Mouse (Mus musculus) hindbrain, embryonic 12.5 days (tissue): ENCODE measurements around the gene Map4k5. TPM values are rescaled to one million over a fixed set of nuclear protein-coding genes. Genes with fewer than 3 reads are reported as not detected.
A peak's percentile ranks its signal among the peaks of the same experiment; 100 is the strongest.

ENCODE experiments used
- ATAC-seq: fragments of 200-750 bp; cut with Nextera tagmentation; 2 replicates; pipeline ENCODE4 v1.8.0; 2017; ENCODE audit warnings: moderate TSS enrichment; ENCODE audit not compliant: low FRiP score
- H3K27ac ChIP-seq: fragments of 300-500 bp; sonication (generic); 2 replicates; pipeline ENCODE4 v1.5.1; 2016; ENCODE audit warnings: mild to moderate bottlenecking
- H3K27me3 ChIP-seq: fragments of 300-500 bp; sonication (generic); 2 replicates; pipeline ENCODE4 v1.6.1; 2016; ENCODE audit warnings: mild to moderate bottlenecking
- H3K36me3 ChIP-seq: fragments of 300-500 bp; sonication (generic); 2 replicates; pipeline ENCODE4 v1.6.1; 2016; ENCODE audit warnings: mild to moderate bottlenecking
- H3K4me1 ChIP-seq: fragments of 300-500 bp; sonication (generic); 2 replicates; pipeline ENCODE4 v1.6.1; 2016
- H3K4me2 ChIP-seq: fragments of 300-500 bp; sonication (generic); replicated peaks from 2 replicates; pipeline ENCODE4 v1.6.1; 2016; ENCODE audit warnings: mild to moderate bottlenecking
- H3K4me3 ChIP-seq: fragments of 300-500 bp; sonication (generic); 2 replicates; pipeline ENCODE4 v1.5.1; 2016; ENCODE audit warnings: mild to moderate bottlenecking
- H3K9ac ChIP-seq: fragments of 300-500 bp; sonication (generic); 2 replicates; pipeline ENCODE4 v1.6.1; 2016; ENCODE audit warnings: mild to moderate bottlenecking, moderate library complexity
- H3K9me3 ChIP-seq: fragments of 300-500 bp; sonication (generic); replicated peaks from 2 replicates; pipeline ENCODE4 v1.6.1; 2016; ENCODE audit warnings: mild to moderate bottlenecking
- WGBS: fragments of 180-500 bp; shearing (Covaris S2); methylation state at CpG from one replicate; pipeline ENCODE4 v1.1.7; 2016; 5-methylcytosine and 5-hydroxymethylcytosine counted together
- polyA plus RNA-seq: library from polyadenylated mRNA; unstranded; fragments of >200 nt; fragmentation: Nextera tagmentation; extraction: Ambion mirVana; gene quantifications from 2 replicates; pipeline ENCODE4 v1.2.1, GENCODE M21; 2016

Map4k5 gene
- polyA plus RNA-seq, 1 experiment from 2014 or later, result 42.9 TPM

DNA sequence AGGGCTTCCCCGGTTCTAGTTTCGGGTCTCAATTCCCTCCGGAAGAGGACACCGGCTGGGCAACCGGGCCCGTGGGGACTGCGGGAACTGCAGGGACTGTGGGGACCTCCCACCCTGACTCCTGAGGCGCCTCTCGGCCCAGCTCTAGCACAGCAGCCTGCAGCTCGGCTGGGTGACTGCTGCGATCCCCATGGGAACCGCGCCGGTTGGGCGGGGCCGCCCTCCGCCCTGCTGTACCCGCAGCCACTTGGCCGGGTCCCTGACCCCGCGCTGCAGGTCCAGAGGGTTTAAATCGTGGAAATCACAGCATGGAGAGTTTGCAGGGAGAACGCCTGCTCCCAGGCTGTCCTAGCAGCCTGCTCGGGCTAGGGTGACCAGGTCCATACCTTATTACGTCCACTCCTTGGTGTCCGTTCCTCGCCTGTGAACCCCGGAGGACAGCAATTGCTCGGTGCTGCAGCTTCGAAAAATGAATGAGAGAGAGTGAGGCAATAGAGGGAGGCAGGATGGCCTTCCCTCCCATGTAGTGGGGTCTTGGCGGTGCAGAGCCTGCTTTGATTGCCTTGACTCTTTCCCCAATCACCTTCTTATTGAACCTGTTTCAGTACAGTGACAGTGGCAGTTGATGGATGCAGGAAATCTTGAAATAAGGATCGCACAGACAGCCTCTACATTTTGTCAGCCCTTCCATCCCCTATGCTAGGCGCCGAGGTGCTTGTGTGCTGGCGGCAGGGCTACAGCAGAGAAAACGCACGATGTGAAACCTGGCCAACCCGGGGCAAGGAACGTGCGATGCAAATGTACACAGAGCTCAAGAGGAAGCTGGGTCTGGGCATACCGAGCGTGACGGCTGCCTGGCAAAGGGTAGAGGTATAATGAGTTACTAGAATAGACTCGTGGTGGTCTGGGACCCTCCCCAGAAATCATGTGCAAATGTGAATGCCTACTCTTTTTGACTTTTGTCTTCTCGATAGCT lies 102.2 kb downstream of the Map4k5 start, which contains the start of gene Cdkl1:
TSS of gene Cdkl1 (minus strand) at position 738 of the 976 bp plus-strand sequence.
- Histone ChIP-seq H3K4me1 (peaks cover 13% of the 10 kb centered on the region), H3K27ac (no peak within 1 kb of the TSS), H3K36me3 (no peaks in the 10 kb centered on the region), H3K9ac (peak within 1 kb of the TSS; percentile 62), H3K4me2 (peak within 1 kb of the TSS; percentile 98), H3K27me3 (peaks cover 10% of the 10 kb centered on the region; the same call in 1 of the 2 replicates), H3K9me3 (no peaks in the 10 kb centered on the region), H3K4me3 (peak within 1 kb of the TSS; percentile 53)
- WGBS, result 1% methylated on average over 45 of the region's 45 CpGs
- ATAC-seq, result peak; percentile 84

- H3K36me3 ChIP-seq, result no peaks in the 10 kb centered on the region
- H3K9ac ChIP-seq, result peak overlapping the region; percentile 62
- 32% methylated on average over 27 of the region's 27 CpGs for WGBS
- peak; percentile 38 for ATAC-seq
- peak overlapping the region; percentile 98 for H3K4me2 ChIP-seq
- peak overlapping the region; percentile 53 for H3K4me3 ChIP-seq
- H3K27ac ChIP-seq, result no peak overlapping the region
- no peaks in the 10 kb centered on the region for H3K9me3 ChIP-seq
- peaks cover 10% of the 10 kb centered on the region; the same call in 1 of the 2 replicates for H3K27me3 ChIP-seq
- peaks cover 13% of the 10 kb centered on the region for H3K4me1 ChIP-seq
Measured at GRCm38 (mm10) chr12:69789766-69790529, 103.1 kb downstream of the Map4k5 start.

GRCm38 (mm10) chr12:69788380-69788779 lies 104.6 kb downstream of the Map4k5 start:
- H3K4me2 ChIP-seq, result no peak overlapping the region
- ATAC-seq, result no peak
- WGBS, result 86% methylated on average over 5 of the region's 5 CpGs
- H3K9ac ChIP-seq, result no peak overlapping the region
- H3K27ac ChIP-seq, result no peak overlapping the region
- H3K27me3 ChIP-seq, result peaks cover 10% of the 10 kb centered on the region; the same call in 1 of the 2 replicates
- no peak overlapping the region for H3K4me3 ChIP-seq
- peaks cover 13% of the 10 kb centered on the region for H3K4me1 ChIP-seq
- no peaks in the 10 kb centered on the region for H3K36me3 ChIP-seq
- no peaks in the 10 kb centered on the region for H3K9me3 ChIP-seq

- no peaks in the 10 kb centered on the region for H3K9me3 ChIP-seq
- no peak overlapping the region for H3K27ac ChIP-seq
- peaks cover 6% of the 10 kb centered on the region for H3K4me1 ChIP-seq
- H3K27me3 ChIP-seq, result peaks cover 10% of the 10 kb centered on the region; the same call in 1 of the 2 replicates
- no peaks in the 10 kb centered on the region for H3K36me3 ChIP-seq
- H3K4me3 ChIP-seq, result no peak overlapping the region
- H3K4me2 ChIP-seq, result no peak overlapping the region
- H3K9ac ChIP-seq, result no peak overlapping the region
- ATAC-seq, result no peak
- WGBS, result 88% methylated on average over 9 of the region's 9 CpGs
Measured at GRCm38 (mm10) chr12:69785471-69785870, 107.5 kb downstream of the Map4k5 start.

GRCm38 (mm10) chr12:69783247-69784025 lies 109.6 kb downstream of the Map4k5 start:
- Histone ChIP-seq H3K36me3 (no peaks in the 10 kb centered on the region), H3K4me2 (no peak overlapping the region), H3K27me3 (peaks cover 3% of the 10 kb centered on the region; the same call in 1 of the 2 replicates), H3K4me1 (0 out of 2 replicates have a peak, but pooled peaks cover 3% of the 10 kb centered on the region), H3K4me3 (no peak overlapping the region), H3K27ac (no peak overlapping the region), H3K9me3 (no peaks in the 10 kb centered on the region), H3K9ac (no peak overlapping the region)
- 42% methylated on average over 6 of the region's 6 CpGs for WGBS
- no peak for ATAC-seq

- no peaks in the 10 kb centered on the region for H3K9me3 ChIP-seq
- WGBS, result 78% methylated on average over 10 of the region's 10 CpGs
- no peaks in the 10 kb centered on the region for H3K27me3 ChIP-seq
- H3K9ac ChIP-seq, result no peak overlapping the region
- no peak overlapping the region for H3K27ac ChIP-seq
- H3K4me3 ChIP-seq, result no peak overlapping the region
- H3K4me2 ChIP-seq, result no peak overlapping the region
- 0 out of 2 replicates have a peak, but pooled peaks cover 3% of the 10 kb centered on the region for H3K4me1 ChIP-seq
- H3K36me3 ChIP-seq, result no peaks in the 10 kb centered on the region
- no peak; the same call in 1 of the 2 replicates for ATAC-seq
Measured at GRCm38 (mm10) chr12:69781935-69782650, 110.9 kb downstream of the Map4k5 start.

GRCm38 (mm10) chr12:69781480-69781879 lies 111.5 kb downstream of the Map4k5 start:
- Histone ChIP-seq H3K36me3 (no peaks in the 10 kb centered on the region), H3K9me3 (no peaks in the 10 kb centered on the region), H3K27me3 (no peaks in the 10 kb centered on the region), H3K27ac (no peak overlapping the region), H3K4me3 (no peak overlapping the region), H3K4me1 (0 out of 2 replicates have a peak, but pooled peaks cover 3% of the 10 kb centered on the region), H3K9ac (no peak overlapping the region), H3K4me2 (no peak overlapping the region)
- no peak for ATAC-seq
- 57% methylated on average over 8 of the region's 8 CpGs for WGBS

DNA sequence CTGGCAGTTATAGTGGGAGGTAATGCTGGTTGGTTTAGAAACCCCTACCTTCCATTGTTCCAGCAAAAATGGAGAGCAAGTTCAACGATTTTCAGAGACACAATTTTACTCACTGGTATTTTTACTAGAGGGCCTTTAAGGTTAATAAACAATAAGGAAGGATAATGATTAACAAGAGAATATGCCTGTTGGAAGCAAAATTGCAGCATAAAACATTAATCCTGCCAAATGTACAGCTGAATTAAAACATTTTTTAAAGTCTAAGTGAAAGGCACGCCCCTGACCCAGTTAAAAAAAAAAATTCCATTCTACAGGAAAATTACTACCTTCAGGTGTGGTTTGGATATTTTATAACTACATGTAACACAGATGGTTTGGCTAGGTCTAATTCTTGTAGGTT lies 115.0 kb downstream of the Map4k5 start:
- Histone ChIP-seq H3K9me3 (no peaks in the 10 kb centered on the region), H3K4me1 (0 out of 2 replicates have a peak, but pooled peaks cover 3% of the 10 kb centered on the region), H3K36me3 (no peaks in the 10 kb centered on the region), H3K27me3 (no peaks in the 10 kb centered on the region), H3K9ac (no peak overlapping the region), H3K27ac (no peak overlapping the region), H3K4me2 (no peak overlapping the region), H3K4me3 (no peak overlapping the region)
- WGBS, result 86% methylated on average over 2 of the region's 2 CpGs
- ATAC-seq, result no peak

DNA sequence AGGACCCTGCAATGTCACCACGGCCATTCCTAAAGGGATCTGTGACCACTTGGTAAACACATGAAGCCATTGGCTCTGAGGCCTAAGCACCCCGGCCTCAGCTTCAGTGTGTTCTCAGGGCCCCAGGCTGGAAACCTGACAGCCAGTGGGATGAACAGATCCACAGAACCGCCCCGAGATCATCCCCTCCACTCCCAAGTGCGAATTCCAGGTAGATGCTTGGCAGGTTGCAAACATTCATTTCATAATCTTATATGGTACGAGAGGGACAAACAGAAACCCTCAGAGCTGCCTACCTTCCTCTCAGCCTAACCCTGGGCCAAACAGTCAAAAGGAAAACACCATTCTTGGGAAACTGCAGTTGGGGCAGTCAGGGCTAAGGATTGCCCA lies 115.7 kb downstream of the Map4k5 start:
- Histone ChIP-seq H3K36me3 (no peaks in the 10 kb centered on the region), H3K4me1 (0 out of 2 replicates have a peak, but pooled peaks cover 3% of the 10 kb centered on the region), H3K9ac (no peak overlapping the region), H3K27ac (no peak overlapping the region), H3K9me3 (no peaks in the 10 kb centered on the region), H3K4me2 (no peak overlapping the region), H3K4me3 (no peak overlapping the region), H3K27me3 (no peaks in the 10 kb centered on the region)
- WGBS, result 90% methylated on average over 6 of the region's 6 CpGs
- ATAC-seq, result no peak

- H3K27ac ChIP-seq, result no peak overlapping the region
- ATAC-seq, result no peak
- H3K4me2 ChIP-seq, result no peak overlapping the region
- H3K27me3 ChIP-seq, result no peaks in the 10 kb centered on the region
- H3K4me1 ChIP-seq, result 0 out of 2 replicates have a peak, but pooled peaks cover 3% of the 10 kb centered on the region
- H3K9me3 ChIP-seq, result no peaks in the 10 kb centered on the region
- H3K4me3 ChIP-seq, result no peak overlapping the region
- 75% methylated on average over 11 of the region's 11 CpGs for WGBS
- H3K9ac ChIP-seq, result no peak overlapping the region
- H3K36me3 ChIP-seq, result no peaks in the 10 kb centered on the region
Measured at GRCm38 (mm10) chr12:69776607-69777340, 116.2 kb downstream of the Map4k5 start.
